Mouse (Mus musculus) limb, embryonic 13.5 days (tissue): ENCODE results near the gene Map3k3. TPM values are rescaled to one million over a fixed set of nuclear protein-coding genes. Genes with fewer than 3 reads are reported as not detected.

Experiments
- ATAC-seq: fragments of 200-750 bp; cut with Nextera tagmentation; 2 replicates; pipeline ENCODE4 v1.8.0; 2017; ENCODE audit warnings: low read depth, moderate number of reproducible peaks, moderate TSS enrichment; ENCODE audit not compliant: low FRiP score
- H3K27ac ChIP-seq: fragments of 300-500 bp; sonication (generic); 2 replicates; pipeline ENCODE4 v1.5.1; 2015; ENCODE audit warnings: inconsistent platforms, mild to moderate bottlenecking, moderate library complexity
- H3K27me3 ChIP-seq: fragments of 300-500 bp; sonication (generic); 2 replicates; pipeline ENCODE4 v1.6.1; 2015; ENCODE audit warnings: mild to moderate bottlenecking, inconsistent platforms
- H3K36me3 ChIP-seq: fragments of 300-500 bp; sonication (generic); 2 replicates; pipeline ENCODE4 v1.6.1; 2015; ENCODE audit warnings: inconsistent platforms, mild to moderate bottlenecking, moderate library complexity
- H3K4me1 ChIP-seq: fragments of 300-500 bp; sonication (generic); 2 replicates; pipeline ENCODE4 v1.6.1; 2015; ENCODE audit warnings: inconsistent platforms
- H3K4me2 ChIP-seq: fragments of 300-500 bp; sonication (generic); replicated peaks from 2 replicates; pipeline ENCODE4 v1.6.1; 2015; ENCODE audit warnings: inconsistent platforms, mild to moderate bottlenecking, moderate library complexity
- H3K4me3 ChIP-seq: fragments of 300-500 bp; sonication (generic); 2 replicates; pipeline ENCODE4 v1.5.1; 2015; ENCODE audit warnings: moderate library complexity, mild to moderate bottlenecking, inconsistent platforms
- H3K9ac ChIP-seq: fragments of 300-500 bp; sonication (generic); 2 replicates; pipeline ENCODE4 v1.6.1; 2015; ENCODE audit warnings: mild to moderate bottlenecking, inconsistent platforms
- H3K9me3 ChIP-seq: fragments of 300-500 bp; sonication (generic); 2 replicates; pipeline ENCODE4 v1.6.1; 2016; ENCODE audit warnings: inconsistent platforms
- WGBS: fragments of 180-500 bp; shearing (Covaris S2); methylation state at CpG from one replicate; pipeline ENCODE4 v1.1.7; 2015; 5-methylcytosine and 5-hydroxymethylcytosine counted together
- polyA plus RNA-seq: library from polyadenylated mRNA; unstranded; fragments of >200 nt; fragmentation: Nextera tagmentation; extraction: Ambion mirVana; gene quantifications from 2 replicates; pipeline ENCODE4 v1.2.1, GENCODE M21; 2015

The Map3k3 gene
- polyA plus RNA-seq, 1 experiment from 2014 or later, result 27.1 TPM

- H3K4me2 ChIP-seq, result no peak overlapping the region
- 84% methylated on average over 6 of the region's 6 CpGs for WGBS
- no peaks in the 10 kb centered on the region for H3K9me3 ChIP-seq
- no peak overlapping the region for H3K27ac ChIP-seq
- H3K4me3 ChIP-seq, result no peak overlapping the region
- no peaks in the 10 kb centered on the region for H3K4me1 ChIP-seq
- ATAC-seq, result no peak
- H3K36me3 ChIP-seq, result peaks cover 78% of the 10 kb centered on the region
- H3K27me3 ChIP-seq, result no peaks in the 10 kb centered on the region
- H3K9ac ChIP-seq, result no peak overlapping the region
These were observed 116.3 kb downstream of the Map3k3 start for GRCm38 (mm10) chr11:106200756-106201155.

GRCm38 (mm10) chr11:106201337-106202122 lies 117.1 kb downstream of the Map3k3 start:
- H3K9ac ChIP-seq, result no peak overlapping the region
- H3K9me3 ChIP-seq, result no peaks in the 10 kb centered on the region
- H3K36me3 ChIP-seq, result peaks cover 82% of the 10 kb centered on the region
- H3K27ac ChIP-seq, result no peak overlapping the region
- no peak overlapping the region for H3K4me3 ChIP-seq
- no peaks in the 10 kb centered on the region for H3K4me1 ChIP-seq
- H3K4me2 ChIP-seq, result no peak overlapping the region
- no peaks in the 10 kb centered on the region for H3K27me3 ChIP-seq
- WGBS, result 95% methylated on average over 19 of the region's 19 CpGs
- no peak for ATAC-seq

DNA sequence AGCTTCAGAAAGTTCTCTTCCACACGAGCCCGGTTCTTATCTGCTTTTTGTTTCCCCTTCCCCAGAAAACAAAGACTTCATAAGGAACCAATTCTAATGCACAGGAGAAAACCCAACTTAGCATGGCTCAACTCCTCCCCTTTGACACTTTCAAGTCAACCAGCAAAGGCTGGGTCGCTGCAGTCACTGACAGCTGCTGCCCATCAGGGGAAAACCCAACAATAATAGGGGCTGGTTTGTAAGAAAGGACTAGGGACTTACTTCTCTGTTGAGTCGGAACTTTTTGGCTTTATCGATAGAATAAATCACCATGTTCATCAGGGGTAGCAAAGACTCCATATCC lies 117.7 kb downstream of the Map3k3 start, which contains the start of gene Strada:
Gene Strada, minus strand, starts transcription at position 46 of the 343 bp plus-strand sequence.
- Histone ChIP-seq H3K4me2 (no peak within 1 kb of the TSS), H3K4me3 (no peak within 1 kb of the TSS), H3K27me3 (no peaks in the 10 kb centered on the region), H3K36me3 (peaks cover 82% of the 10 kb centered on the region), H3K27ac (no peak within 1 kb of the TSS), H3K9me3 (no peaks in the 10 kb centered on the region), H3K4me1 (no peaks in the 10 kb centered on the region), H3K9ac (no peak within 1 kb of the TSS)
- 90% methylated on average over 5 of the region's 5 CpGs for WGBS
- ATAC-seq, result no peak

Other genes with a start within 250 kb of the Map3k3 start
- 9.9 and 10.5 TPM in 2 replicates for gene Cyb561, start 131.3 kb upstream of the Map3k3 start, polyA plus RNA-seq
- 0.48 and 0.51 TPM in 2 replicates for gene Ace, start 116.7 kb upstream of the Map3k3 start, polyA plus RNA-seq
- not detected in 2 replicates for gene Ace3, start 89.9 kb upstream of the Map3k3 start, polyA plus RNA-seq
- gene Kcnh6, start 76.5 kb upstream of the Map3k3 start, polyA plus RNA-seq, result 0.22 and 0.23 TPM in 2 replicates
- gene Dcaf7, start 47.7 kb upstream of the Map3k3 start, polyA plus RNA-seq, result 68.6 and 73.4 TPM in 2 replicates
- gene Taco1, start 18.6 kb upstream of the Map3k3 start, polyA plus RNA-seq, result 8.6 and 9.7 TPM in 2 replicates
- gene Gm10840, start 76.2 kb downstream of the Map3k3 start, polyA plus RNA-seq, result not detected in 2 replicates
- 378 and 399 TPM in 2 replicates for gene Limd2, start 76.2 kb downstream of the Map3k3 start, polyA plus RNA-seq
- 32.8 and 33.7 TPM in 2 replicates for gene Strada, start 117.6 kb downstream of the Map3k3 start, polyA plus RNA-seq
- gene Ccdc47, start 131.7 kb downstream of the Map3k3 start, polyA plus RNA-seq, result 73.2 and 76.8 TPM in 2 replicates
- 88.5 and 91.4 TPM in 2 replicates for gene Ddx42, start 132.3 kb downstream of the Map3k3 start, polyA plus RNA-seq
- gene Ftsj3, start 171.5 kb downstream of the Map3k3 start, polyA plus RNA-seq, result 56.4 and 58.5 TPM in 2 replicates
- gene Psmc5, start 171.5 kb downstream of the Map3k3 start, polyA plus RNA-seq, result 320 and 338 TPM in 2 replicates
- gene Smarcd2, start 188.4 kb downstream of the Map3k3 start, polyA plus RNA-seq, result 82.6 and 82.7 TPM in 2 replicates
- gene Tcam1, start 192.1 kb downstream of the Map3k3 start, polyA plus RNA-seq, result 0.34 and 0.43 TPM in 2 replicates
- not detected in 2 replicates for gene Gh, start 217.3 kb downstream of the Map3k3 start, polyA plus RNA-seq
- gene Cd79b, start 230.1 kb downstream of the Map3k3 start, polyA plus RNA-seq, result 1.6 and 2.9 TPM in 2 replicates